Mouse (Mus musculus) cerebellum, postnatal 10 days (tissue): Measurements from ENCODE around the gene Gm45021.

Source experiments
- DNase-seq, 2 experiments: peaks; one replicate each; pipeline ENCODE4 v3.0.0; 2021; ENCODE audit warnings: mixed read lengths in 2 of 2

Gene Gm45021

DNA sequence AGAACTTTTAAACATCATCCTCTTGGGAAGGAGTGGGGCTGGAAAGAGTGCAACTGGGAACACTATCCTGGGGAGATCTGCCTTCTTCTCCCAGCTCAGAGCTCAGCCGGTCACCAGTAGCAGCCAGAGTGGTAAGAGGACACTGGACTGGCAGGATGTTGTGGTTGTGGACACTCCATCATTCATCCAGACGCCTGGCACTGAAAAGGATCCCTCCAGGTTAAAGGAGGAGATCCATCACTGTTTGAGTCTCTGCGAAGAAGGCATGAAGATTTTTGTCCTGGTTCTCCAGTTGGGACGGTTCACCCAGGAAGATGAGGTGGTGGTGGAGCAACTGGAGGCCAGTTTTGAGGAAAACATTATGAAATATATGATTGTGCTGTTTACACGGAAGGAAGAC, 69.3 kb downstream of the Gm45021 start:
- DNase-seq, result no peak
